Mouse (Mus musculus): Measurements from ENCODE around the gene Irgc1. TPM values are rescaled to one million over a fixed set of nuclear protein-coding genes. Genes with fewer than 3 reads are reported as not detected.
"Not testable (repeated sequence)": the region's sequence is repeated elsewhere in the genome, so short reads cannot be mapped to it uniquely, and the experiment has no call there.

Gene Irgc1
- polyA plus RNA-seq, 1 experiment from 2014 or later, result not detected

- H3K36me3 ChIP-seq (ENCODE audit: insufficient read depth), result 0 out of 2 replicates have a peak, but pooled peaks cover 6% of the 10 kb centered on the region
- no peaks in the 10 kb centered on the region for H3K4me1 ChIP-seq (ENCODE audit: insufficient read depth)
- no peak for DNase-seq
- ATAC-seq (ENCODE audit: insufficient read depth), result no peak
- no peak overlapping the region for H3K4me3 ChIP-seq (ENCODE audit: low read depth, low read length)
- H3K27ac ChIP-seq (ENCODE audit: low read depth), result no peak overlapping the region
- TF ChIP-seq CTCF (IDR thresholded peaks at IDR 0.05; ENCODE audit: low read depth), result no peak
- 75% methylated on average over 3 of the region's 3 CpGs for WGBS
- no peaks in the 10 kb centered on the region for H3K9me3 ChIP-seq (ENCODE audit: low read depth, low read length)
- H3K27me3 ChIP-seq (ENCODE audit: insufficient read depth, low read length), result no peaks in the 10 kb centered on the region
- H3K4me2 ChIP-seq, result no peak overlapping the region
- no peak overlapping the region for H3K9ac ChIP-seq
Measured at GRCm38 (mm10) chr7:24413630-24414029, 38.5 kb downstream of the Irgc1 start.

GRCm38 (mm10) chr7:24410831-24411230, 41.3 kb downstream of the Irgc1 start:
- WGBS, result 64% methylated on average over 3 of the region's 3 CpGs
- Histone ChIP-seq H3K9ac (no peak overlapping the region), H3K4me3 (ENCODE audit: low read depth, low read length) (no peak overlapping the region), H3K27ac (ENCODE audit: low read depth) (no peak overlapping the region), H3K9me3 (ENCODE audit: low read depth, low read length) (no peaks in the 10 kb centered on the region), H3K27me3 (ENCODE audit: insufficient read depth, low read length) (no peaks in the 10 kb centered on the region), H3K4me2 (no peak overlapping the region), H3K36me3 (ENCODE audit: insufficient read depth) (peaks cover 12% of the 10 kb centered on the region), H3K4me1 (ENCODE audit: insufficient read depth) (no peaks in the 10 kb centered on the region)
- DNase-seq (no peak), ATAC-seq (ENCODE audit: insufficient read depth) (no peak)
- no peak for TF ChIP-seq CTCF (IDR thresholded peaks at IDR 0.05; ENCODE audit: low read depth)

GRCm38 (mm10) chr7:24410123-24410522, 42.0 kb downstream of the Irgc1 start:
- H3K9me3 ChIP-seq (ENCODE audit: low read depth, low read length), result no peaks in the 10 kb centered on the region
- no peak for TF ChIP-seq CTCF (IDR thresholded peaks at IDR 0.05; ENCODE audit: low read depth)
- no peak overlapping the region for H3K4me3 ChIP-seq (ENCODE audit: low read depth, low read length)
- H3K9ac ChIP-seq, result no peak overlapping the region
- H3K27me3 ChIP-seq (ENCODE audit: insufficient read depth, low read length), result no peaks in the 10 kb centered on the region
- peaks cover 18% of the 10 kb centered on the region for H3K36me3 ChIP-seq (ENCODE audit: insufficient read depth)
- no peak overlapping the region for H3K27ac ChIP-seq (ENCODE audit: low read depth)
- no peaks in the 10 kb centered on the region for H3K4me1 ChIP-seq (ENCODE audit: insufficient read depth)
- 77% methylated on average over 6 of the region's 6 CpGs for WGBS
- H3K4me2 ChIP-seq, result no peak overlapping the region
- ATAC-seq (ENCODE audit: insufficient read depth) (no peak), DNase-seq (no peak)

- H3K27me3 ChIP-seq (ENCODE audit: insufficient read depth, low read length), result no peaks in the 10 kb centered on the region
- WGBS, result 70% methylated on average over 9 of the region's 9 CpGs
- no peak overlapping the region for H3K9ac ChIP-seq
- no peak for ATAC-seq (ENCODE audit: insufficient read depth)
- H3K36me3 ChIP-seq (ENCODE audit: insufficient read depth), result peaks cover 32% of the 10 kb centered on the region
- no peak overlapping the region for H3K4me3 ChIP-seq (ENCODE audit: low read depth, low read length)
- TF ChIP-seq CTCF (IDR thresholded peaks at IDR 0.05; ENCODE audit: low read depth), result no peak
- H3K27ac ChIP-seq (ENCODE audit: low read depth), result no peak overlapping the region
- no peaks in the 10 kb centered on the region for H3K4me1 ChIP-seq (ENCODE audit: insufficient read depth)
- H3K9me3 ChIP-seq (ENCODE audit: low read depth, low read length), result no peaks in the 10 kb centered on the region
- no peak overlapping the region for H3K4me2 ChIP-seq
- no peak for DNase-seq
Measured at GRCm38 (mm10) chr7:24408186-24408585, 43.9 kb downstream of the Irgc1 start.

- Histone ChIP-seq H3K9me3 (ENCODE audit: low read depth, low read length) (0 out of 2 replicates have a peak, but pooled peaks cover 3% of the 10 kb centered on the region), H3K36me3 (ENCODE audit: insufficient read depth) (peaks cover 37% of the 10 kb centered on the region), H3K4me1 (ENCODE audit: insufficient read depth) (no peaks in the 10 kb centered on the region), H3K4me3 (ENCODE audit: low read depth, low read length) (no peak overlapping the region), H3K27ac (ENCODE audit: low read depth) (no peak overlapping the region), H3K27me3 (ENCODE audit: insufficient read depth, low read length) (no peaks in the 10 kb centered on the region), H3K9ac (no peak overlapping the region), H3K4me2 (no peak overlapping the region)
- peak; percentile 93 for DNase-seq
- peak; percentile 77 for TF ChIP-seq CTCF (IDR thresholded peaks at IDR 0.05; ENCODE audit: low read depth)
- ATAC-seq (ENCODE audit: insufficient read depth), result peak; percentile 53; the same call in 1 of the 2 replicates
- 41% methylated on average over 5 of the region's 5 CpGs for WGBS
Measured at GRCm38 (mm10) chr7:24406528-24407344, 45.4 kb downstream of the Irgc1 start.

- DNase-seq (no peak), ATAC-seq (ENCODE audit: insufficient read depth) (no peak)
- WGBS, result 87% methylated on average over 12 of the region's 13 CpGs
- Histone ChIP-seq H3K9me3 (ENCODE audit: low read depth, low read length) (0 out of 2 replicates have a peak, but pooled peaks cover 3% of the 10 kb centered on the region), H3K27me3 (ENCODE audit: insufficient read depth, low read length) (no peaks in the 10 kb centered on the region), H3K4me1 (ENCODE audit: insufficient read depth) (no peaks in the 10 kb centered on the region), H3K4me3 (ENCODE audit: low read depth, low read length) (no peak overlapping the region), H3K9ac (no peak overlapping the region; the same call in 1 of the 2 replicates), H3K36me3 (ENCODE audit: insufficient read depth) (peaks cover 40% of the 10 kb centered on the region), H3K27ac (ENCODE audit: low read depth) (no peak overlapping the region), H3K4me2 (no peak overlapping the region)
- no peak for TF ChIP-seq CTCF (IDR thresholded peaks at IDR 0.05; ENCODE audit: low read depth)
Measured at GRCm38 (mm10) chr7:24405649-24406048, 46.4 kb downstream of the Irgc1 start.

- H3K36me3 ChIP-seq (ENCODE audit: insufficient read depth), result peaks cover 37% of the 10 kb centered on the region
- H3K27me3 ChIP-seq (ENCODE audit: insufficient read depth, low read length), result no peaks in the 10 kb centered on the region
- H3K4me3 ChIP-seq (ENCODE audit: low read depth, low read length), result no peak overlapping the region
- no peak overlapping the region for H3K27ac ChIP-seq (ENCODE audit: low read depth)
- ATAC-seq (ENCODE audit: insufficient read depth), result no peak
- TF ChIP-seq CTCF (IDR thresholded peaks at IDR 0.05; ENCODE audit: low read depth), result peak; percentile 62
- no peak for DNase-seq
- H3K4me2 ChIP-seq, result no peak overlapping the region
- 0 out of 2 replicates have a peak, but pooled peaks cover 3% of the 10 kb centered on the region for H3K9me3 ChIP-seq (ENCODE audit: low read depth, low read length)
- H3K4me1 ChIP-seq (ENCODE audit: insufficient read depth), result no peaks in the 10 kb centered on the region
- WGBS, result 99% methylated on average over 9 of the region's 9 CpGs
- no peak overlapping the region for H3K9ac ChIP-seq
Measured at GRCm38 (mm10) chr7:24402851-24403250, 49.2 kb downstream of the Irgc1 start.

GRCm38 (mm10) chr7:24400489-24400888, 51.6 kb downstream of the Irgc1 start:
- Histone ChIP-seq H3K4me3 (ENCODE audit: low read depth, low read length) (peak overlapping the region; percentile 61), H3K36me3 (ENCODE audit: insufficient read depth) (peaks cover 25% of the 10 kb centered on the region), H3K4me2 (peak overlapping the region; percentile 69)
- H3K9ac ChIP-seq; H3K27me3 ChIP-seq (ENCODE audit: insufficient read depth, low read length); H3K4me1 ChIP-seq (ENCODE audit: insufficient read depth); H3K9me3 ChIP-seq (ENCODE audit: low read depth, low read length); ATAC-seq (ENCODE audit: insufficient read depth); H3K27ac ChIP-seq (ENCODE audit: low read depth); DNase-seq: not testable (repeated sequence)
- 95% methylated on average over 4 of the region's 4 CpGs for WGBS

Data from lung, embryonic 14.5 days (tissue).